Mouse (Mus musculus) stomach, postnatal 0 days (tissue): ENCODE measurements around the gene Ube3c.

Experiments used
- CTCF ChIP-seq: IDR thresholded peaks from 2 replicates; pipeline ENCODE4 v1.5.1; 2016; ENCODE audit warnings: antibody characterized with exemption, low read depth, mild to moderate bottlenecking, moderate library complexity
- EP300 ChIP-seq: optimal IDR thresholded peaks from 2 replicates; pipeline ENCODE3; 2016; ENCODE audit warnings: antibody characterized with exemption

DNA sequence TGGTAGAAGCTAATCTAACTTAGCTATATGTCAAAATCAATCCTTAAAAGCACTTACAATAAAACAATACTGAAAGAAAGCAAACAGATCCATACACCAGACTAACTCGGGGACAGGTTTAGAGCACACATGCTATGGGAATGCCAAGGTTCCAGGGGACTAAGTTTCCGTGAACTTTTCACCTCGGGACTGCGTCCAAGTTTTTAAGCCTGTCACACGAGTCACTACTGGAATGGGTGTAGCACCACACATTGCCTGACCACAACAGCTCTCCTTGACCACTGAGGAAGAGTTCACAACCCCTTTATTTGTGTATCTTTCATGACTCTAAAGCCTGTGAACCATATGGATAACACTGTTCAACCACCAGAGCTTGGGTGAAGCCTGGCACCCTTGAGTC is 8.9 kb upstream of the Ube3c start:
- TF ChIP-seq CTCF = no peak
- no peak for TF ChIP-seq EP300
